Mouse (Mus musculus) testis, adult 2 months (tissue): ENCODE measurements around the gene Tomm20l. TPM values are rescaled to one million over a fixed set of nuclear protein-coding genes. Genes with fewer than 3 reads are reported as not detected.

Experiments
- H3K27ac ChIP-seq: fragments of 200-500 bp; 2 replicates; pipeline ENCODE4 v1.5.1; 2012; ENCODE audit warnings: low read depth, low read length; ENCODE audit not compliant: control insufficient read depth, insufficient read depth
- H3K27me3 ChIP-seq: fragments of 200-500 bp; 2 replicates; pipeline ENCODE4 v1.6.1; 2012; ENCODE audit warnings: mild to moderate bottlenecking, low read length, moderate library complexity; ENCODE audit not compliant: control insufficient read depth, insufficient read depth
- H3K36me3 ChIP-seq: fragments of 200-500 bp; 2 replicates; pipeline ENCODE4 v1.6.1; 2012; ENCODE audit warnings: mild to moderate bottlenecking, low read length; ENCODE audit not compliant: control insufficient read depth, insufficient read depth
- H3K4me1 ChIP-seq: fragments of 200-500 bp; 2 replicates; pipeline ENCODE4 v1.6.1; 2012; ENCODE audit warnings: low read length; ENCODE audit not compliant: control insufficient read depth, insufficient read depth
- H3K4me3 ChIP-seq: fragments of 200-500 bp; 2 replicates; pipeline ENCODE4 v1.5.1; 2012; ENCODE audit warnings: low read depth, mild to moderate bottlenecking, low read length, moderate library complexity, mixed read lengths; ENCODE audit not compliant: control insufficient read depth
- CTCF ChIP-seq: fragments of 200-500 bp; IDR thresholded peaks from 2 replicates; pipeline ENCODE4 v1.5.1; 2012; ENCODE audit warnings: low read depth, mild to moderate bottlenecking, inconsistent platforms, low read length, moderate library complexity; ENCODE audit not compliant: control insufficient read depth, insufficient read depth, insufficient replicate concordance
- POLR2A ChIP-seq: fragments of 200-500 bp; IDR thresholded peaks from 2 replicates; pipeline ENCODE4 v1.6.1; 2012; ENCODE audit warnings: low read depth, mild to moderate bottlenecking, inconsistent platforms, low read length, moderate library complexity; ENCODE audit not compliant: control insufficient read depth
- polyA plus RNA-seq: library from polyadenylated mRNA; depleted of rRNA; stranded (reverse); fragments of >200 nt; gene quantifications from 2 replicates; pipeline ENCODE4 v1.2.3, GENCODE M21; 2012

Gene Tomm20l
- polyA plus RNA-seq, 1 experiment: 48.0 TPM

GRCm38 (mm10) chr12:71113675-71114288, 2.6 kb downstream of the Tomm20l start:
- H3K27ac ChIP-seq: peak overlapping the region; percentile 57; the same call in 1 of the 2 replicates
- H3K27me3 ChIP-seq: no peaks in the 10 kb centered on the region
- no peak for TF ChIP-seq CTCF
- peak; percentile 39; the same call in 1 of the 2 replicates for TF ChIP-seq POLR2A
- H3K4me1 ChIP-seq: peaks cover 17% of the 10 kb centered on the region
- H3K36me3 ChIP-seq: no peaks in the 10 kb centered on the region; the same call in 1 of the 2 replicates
- H3K4me3 ChIP-seq: peak overlapping the region; percentile 53

DNA sequence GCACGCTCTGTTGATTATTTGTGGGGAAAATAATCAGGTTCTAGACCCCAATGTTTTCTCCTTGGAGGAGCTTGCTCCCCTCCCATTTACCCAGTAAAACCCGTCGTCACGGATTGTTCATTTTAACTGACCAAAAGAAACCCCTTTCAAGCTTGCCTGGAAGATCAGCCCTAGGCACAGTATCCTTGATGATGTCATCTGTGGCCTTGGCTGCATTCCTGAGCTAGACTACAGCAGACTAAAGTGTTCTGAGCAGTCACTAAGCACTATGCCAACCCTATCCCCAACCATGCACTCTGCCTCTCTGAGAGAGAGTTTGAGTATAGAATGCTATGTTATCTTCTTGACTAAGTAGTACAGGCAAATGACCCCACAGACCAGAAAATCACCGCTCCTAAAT, 5.2 kb downstream of the Tomm20l start:
- H3K27me3 ChIP-seq: no peaks in the 10 kb centered on the region
- H3K36me3 ChIP-seq: no peaks in the 10 kb centered on the region; the same call in 1 of the 2 replicates
- H3K27ac ChIP-seq: no peak overlapping the region
- H3K4me3 ChIP-seq: no peak overlapping the region
- H3K4me1 ChIP-seq: peaks cover 12% of the 10 kb centered on the region
- no peak for TF ChIP-seq POLR2A
- no peak for TF ChIP-seq CTCF

DNA sequence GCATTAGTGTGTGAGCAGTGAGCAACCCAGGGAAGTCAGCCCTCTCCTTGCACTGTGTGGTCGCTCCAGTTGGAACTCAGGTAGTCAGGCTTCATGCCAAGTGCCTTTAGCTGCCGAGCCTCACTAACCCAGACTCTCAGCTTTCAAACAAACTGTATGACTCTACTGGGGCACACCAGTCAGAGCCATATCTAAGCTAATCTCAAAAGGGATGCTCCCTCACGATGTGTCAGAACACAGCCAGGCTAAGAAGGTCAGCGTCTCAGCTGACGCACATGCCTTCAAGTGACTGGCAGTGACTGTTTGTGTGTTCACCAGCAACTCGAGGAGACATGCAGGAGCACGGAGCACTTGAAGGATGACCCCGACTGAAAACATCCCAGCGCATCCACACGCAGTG, 11.5 kb downstream of the Tomm20l start:
- TF ChIP-seq POLR2A (no peak), CTCF (no peak)
- Histone ChIP-seq H3K27me3 (no peaks in the 10 kb centered on the region), H3K36me3 (no peaks in the 10 kb centered on the region), H3K4me1 (no peaks in the 10 kb centered on the region), H3K4me3 (no peak overlapping the region), H3K27ac (no peak overlapping the region)

DNA sequence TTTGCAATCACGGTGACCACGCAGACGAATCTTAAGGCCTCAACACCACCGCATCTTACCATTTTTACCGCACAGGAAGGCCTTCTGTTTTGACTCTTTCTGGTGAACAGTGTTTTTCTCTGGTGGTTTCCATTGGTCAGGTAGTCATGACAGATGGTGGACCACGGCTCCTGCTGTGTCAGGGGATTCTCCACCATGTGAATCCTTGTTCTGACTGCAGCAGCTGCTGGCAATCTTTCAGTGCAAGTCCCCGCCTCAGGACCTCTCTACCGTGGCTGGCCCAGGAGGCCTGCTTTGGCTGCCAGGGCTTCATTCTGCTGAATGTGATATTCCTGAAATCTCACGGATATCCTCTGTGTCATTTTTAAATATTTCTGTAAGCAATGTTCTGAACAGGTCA, 12.1 kb downstream of the Tomm20l start:
- H3K27ac ChIP-seq: no peak overlapping the region
- H3K4me3 ChIP-seq: no peak overlapping the region
- TF ChIP-seq POLR2A (no peak), CTCF (no peak)
- no peaks in the 10 kb centered on the region for H3K27me3 ChIP-seq
- H3K36me3 ChIP-seq: no peaks in the 10 kb centered on the region
- H3K4me1 ChIP-seq: no peaks in the 10 kb centered on the region

GRCm38 (mm10) chr12:71135581-71135980, 24.4 kb downstream of the Tomm20l start:
- H3K27ac ChIP-seq: no peak overlapping the region
- peak overlapping the region; percentile 13; the same call in 1 of the 2 replicates for H3K4me3 ChIP-seq
- TF ChIP-seq CTCF (no peak), POLR2A (no peak)
- no peaks in the 10 kb centered on the region for H3K27me3 ChIP-seq
- H3K36me3 ChIP-seq: peaks cover 1% of the 10 kb centered on the region; the same call in 1 of the 2 replicates
- peaks cover 2% of the 10 kb centered on the region for H3K4me1 ChIP-seq

DNA sequence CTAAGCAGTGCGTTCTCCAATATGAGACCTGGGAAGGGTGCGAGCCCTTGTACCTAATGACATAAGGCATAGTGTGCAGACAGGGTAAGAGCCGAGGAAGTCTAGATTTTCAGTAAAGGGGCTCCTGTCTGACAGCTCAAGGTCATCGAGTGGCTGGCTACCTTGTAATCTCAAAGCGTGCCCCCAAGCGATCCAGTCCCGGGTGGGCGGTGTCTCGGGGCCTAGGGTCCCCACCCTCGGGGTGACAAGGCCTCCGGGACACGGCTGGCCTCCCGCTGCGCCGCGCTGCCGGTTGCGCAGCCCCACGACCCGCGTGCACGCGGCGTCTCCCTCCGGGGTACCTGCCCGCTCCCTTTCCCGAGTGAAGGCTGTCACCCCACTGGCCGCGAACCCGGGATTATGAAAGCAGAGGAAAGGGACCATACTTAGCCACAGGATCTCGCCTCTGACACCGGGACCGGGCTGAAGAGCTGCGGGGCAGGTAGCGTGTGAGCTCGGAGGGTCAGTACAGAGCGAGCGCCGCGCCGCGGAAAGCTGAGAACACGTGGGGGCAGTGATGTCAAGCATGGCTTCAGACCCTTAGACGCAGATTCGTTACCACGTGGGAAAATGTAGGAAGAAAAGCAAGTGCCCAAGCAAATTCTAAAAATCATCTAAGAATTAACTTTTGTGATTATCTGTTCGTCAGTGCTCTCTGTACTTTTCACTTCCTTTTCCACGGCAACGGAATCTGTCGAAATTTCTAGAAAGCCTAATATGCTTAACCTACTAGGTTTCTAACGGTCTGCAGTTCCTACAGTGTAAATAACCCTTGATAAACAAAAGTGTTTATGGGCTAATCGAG, 25.1 kb downstream of the Tomm20l start, which contains the start of the genes Timm9 and 2700049A03Rik:
TSS of gene Timm9 (minus strand) at position 555 of the 844 bp plus-strand sequence.
TSS of gene 2700049A03Rik (plus strand) at position 719 of the 844 bp plus-strand sequence.
- Histone ChIP-seq H3K4me1 (peaks cover 2% of the 10 kb centered on the region), H3K36me3 (peaks cover 2% of the 10 kb centered on the region; the same call in 1 of the 2 replicates), H3K27ac (peak within 1 kb of the TSS; percentile 91), H3K4me3 (peak within 1 kb of the TSS; percentile 93), H3K27me3 (no peaks in the 10 kb centered on the region)
- TF ChIP-seq CTCF: no peak
- TF ChIP-seq POLR2A: peak; percentile 93

DNA sequence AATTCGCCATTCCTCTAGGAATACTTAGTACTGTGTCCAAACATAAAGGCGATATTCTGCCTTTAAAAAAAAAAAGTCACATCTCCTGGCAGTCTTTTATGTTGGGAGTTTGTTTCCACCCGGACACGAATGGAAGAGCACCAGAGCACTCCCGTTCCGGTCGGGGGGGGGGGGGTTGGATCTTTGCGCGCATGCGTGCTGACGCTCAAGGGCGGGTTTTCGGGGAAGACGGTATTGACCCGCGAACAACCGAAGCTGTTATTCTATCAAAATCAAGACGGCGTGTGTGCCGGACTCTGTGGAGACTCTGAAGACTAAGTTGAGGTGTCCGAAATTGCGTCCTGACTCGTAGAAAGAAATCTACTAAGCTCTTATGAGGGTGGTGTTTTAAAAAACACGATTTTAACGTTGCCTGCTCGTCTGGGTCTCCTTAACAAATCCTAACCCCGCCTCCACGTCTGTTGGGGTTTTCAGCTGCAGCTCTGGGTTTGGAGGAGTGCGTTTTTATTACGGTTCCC, 25.8 kb downstream of the Tomm20l start:
- TF ChIP-seq CTCF: no peak
- peak; percentile 69 for TF ChIP-seq POLR2A
- Histone ChIP-seq H3K36me3 (peaks cover 2% of the 10 kb centered on the region; the same call in 1 of the 2 replicates), H3K27ac (peak overlapping the region; percentile 91), H3K4me3 (peak overlapping the region; percentile 93), H3K4me1 (peaks cover 2% of the 10 kb centered on the region), H3K27me3 (no peaks in the 10 kb centered on the region)
